9 mouse cellular contexts compared by ENCODE assay signal in genomic region chr2:44999906-45000305, GRCm38 (mm10).
A peak's percentile ranks its signal among the peaks of the same experiment; 100 is the strongest.
DNase-seq lines count a peak whose midpoint lies in the region; ATAC-seq lines count a peak whose summit lies in the region.
"Had no signal": no experiment of that assay in that cellular context is flagged by ENCODE, and none has a peak within 500 bp of the region (broad histone marks: within the 10 kb centered on the region; RNA-seq: fewer than 3 reads in every experiment).

No protein-coding gene starts in this region.

- H3K4me1 ChIP-seq in kidney, embryonic 16.5 days (ENCODE audit: insufficient read depth, low read length) = peaks cover 10% of the 10 kb centered on the region
- H3K4me1 ChIP-seq in forebrain, embryonic 14.5 days (ENCODE audit: control insufficient read depth, insufficient read depth, low read length) = no peaks in the 10 kb centered on the region
- H3K4me1 ChIP-seq in midbrain, embryonic 16.5 days (ENCODE audit: control insufficient read depth, insufficient read depth, low read length) = no peaks in the 10 kb centered on the region

- no peak overlapping the region for H3K27ac ChIP-seq in kidney, embryonic 16.5 days (ENCODE audit: low read length)
- no peak overlapping the region for H3K27ac ChIP-seq in forebrain, embryonic 14.5 days (ENCODE audit: low read depth, low read length)
- no peak overlapping the region; the same call in 1 of the 2 replicates for H3K27ac ChIP-seq in midbrain, embryonic 16.5 days (ENCODE audit: low read length)
- H3K27ac ChIP-seq: liver, embryonic 14.5 days had no signal

- H3K4me2 ChIP-seq in kidney, embryonic 16.5 days (replicated peaks; ENCODE audit: low read depth, low read length) = no peak overlapping the region
- no peak overlapping the region for H3K4me2 ChIP-seq in forebrain, embryonic 14.5 days (ENCODE audit: low read length)
- no peak overlapping the region for H3K4me2 ChIP-seq in midbrain, embryonic 16.5 days (ENCODE audit: low read length)

- DNase-seq in kidney, adult 11 months = no peak
- DNase-seq in forebrain, embryonic 14.5 days (ENCODE audit: low spot score) = no peak
- peak; percentile 69 to 75 for DNase-seq in layer of hippocampus, postnatal 36 days
- DNase-seq in spleen, postnatal 36 days (ENCODE audit: low spot score in 2 of 2) = no peak
- DNase-seq in cerebellum, postnatal 36 days = no peak
- no peak for DNase-seq in thymus, postnatal 10 days (ENCODE audit: low spot score in 2 of 2)

- H3K9me3 ChIP-seq in kidney, embryonic 16.5 days (ENCODE audit: low read length) = no peaks in the 10 kb centered on the region
- no peaks in the 10 kb centered on the region for H3K9me3 ChIP-seq in forebrain, embryonic 14.5 days (replicated peaks; ENCODE audit: control insufficient read depth, low read length)
- H3K9me3 ChIP-seq in midbrain, embryonic 16.5 days (replicated peaks; ENCODE audit: control insufficient read depth, low read length, poor library complexity, severe bottlenecking) = no peaks in the 10 kb centered on the region

- no peaks in the 10 kb centered on the region for H3K27me3 ChIP-seq in kidney, embryonic 16.5 days (ENCODE audit: insufficient read depth, low read length)
- no peaks in the 10 kb centered on the region for H3K27me3 ChIP-seq in forebrain, embryonic 14.5 days (replicated peaks; ENCODE audit: control insufficient read depth, insufficient read depth, low read length)
- no peaks in the 10 kb centered on the region for H3K27me3 ChIP-seq in midbrain, embryonic 16.5 days (ENCODE audit: control insufficient read depth, insufficient read depth, low read depth, low read length)

- H3K9ac ChIP-seq in kidney, embryonic 16.5 days (replicated peaks; ENCODE audit: low read length) = no peak overlapping the region
- H3K9ac ChIP-seq in forebrain, embryonic 14.5 days (ENCODE audit: low read length) = no peak overlapping the region
- H3K9ac ChIP-seq in midbrain, embryonic 16.5 days (ENCODE audit: low read depth, low read length) = no peak overlapping the region
- H3K9ac ChIP-seq: liver, embryonic 14.5 days had no signal

- peak; percentile 69 for ATAC-seq in kidney, embryonic 16.5 days (ENCODE audit: low FRiP score, low TSS enrichment)
- 0 out of 2 replicates have a peak, but pooled peaks have one; percentile 23 for ATAC-seq in forebrain, embryonic 14.5 days
- peak; percentile 42; the same call in 1 of the 2 replicates for ATAC-seq in midbrain, embryonic 16.5 days

- 24% methylated on average over 6 of the region's 6 CpGs for WGBS in kidney, embryonic 16.5 days
- WGBS in forebrain, embryonic 14.5 days = 53% methylated on average over 6 of the region's 6 CpGs
- WGBS in midbrain, embryonic 16.5 days = 60% methylated on average over 6 of the region's 6 CpGs

- no peak overlapping the region for H3K4me3 ChIP-seq in kidney, embryonic 16.5 days (ENCODE audit: low read length)
- H3K4me3 ChIP-seq in forebrain, embryonic 14.5 days (ENCODE audit: low read depth, low read length) = no peak overlapping the region
- no peak overlapping the region for H3K4me3 ChIP-seq in midbrain, embryonic 16.5 days (ENCODE audit: low read depth, low read length)

- H3K36me3 ChIP-seq in kidney, embryonic 16.5 days (ENCODE audit: insufficient read depth, low read length) = peaks cover 44% of the 10 kb centered on the region
- H3K36me3 ChIP-seq in forebrain, embryonic 14.5 days (ENCODE audit: control insufficient read depth, insufficient read depth, low read length) = peaks cover 57% of the 10 kb centered on the region
- 0 out of 2 replicates have a peak, but pooled peaks cover 3% of the 10 kb centered on the region for H3K36me3 ChIP-seq in midbrain, embryonic 16.5 days (ENCODE audit: control insufficient read depth, insufficient read depth, low read length)

Comparison
In these comparisons a context has a peak if more than half of its experiments do, and no peak if none do; other contexts are left out.
1. DNase-seq: peak in layer of hippocampus, postnatal 36 days (2 of 2); none in kidney, adult 11 months (single experiment), forebrain, embryonic 14.5 days (single experiment), spleen, postnatal 36 days (0 of 2), cerebellum, postnatal 36 days (0 of 2) and thymus, postnatal 10 days (0 of 2).
2. Peak in every context shown above with its lines, with median percentiles within 50 percentile points of each other: ATAC-seq.